Mouse (Mus musculus) adrenal gland, adult 8-10 months (tissue): ENCODE results near the gene Arl15. TPM values are rescaled to one million over a fixed set of nuclear protein-coding genes. Genes with fewer than 3 reads are reported as not detected.
A peak's percentile ranks its signal among the peaks of the same experiment; 100 is the strongest.

Experiments used
- DNase-seq: peaks from one replicate; pipeline ENCODE4 v3.0.0; 2022
- total RNA-seq, 4 experiments: library from RNA; stranded (reverse); gene quantifications; 2 replicates each; pipeline ENCODE4 v1.2.4; 2022

The Arl15 gene
- total RNA-seq, 4 experiments from 2014 or later, result 30.3 to 36.2 (median 32.6) TPM

- DNase-seq, result no peak
These were observed 8.3 kb downstream of the Arl15 start for GRCm38 (mm10) chr13:113802571-113802970.

- no peak for DNase-seq
These were observed 16.8 kb downstream of the Arl15 start for GRCm38 (mm10) chr13:113811141-113811540.

GRCm38 (mm10) chr13:113811910-113812592, 17.7 kb downstream of the Arl15 start:
- DNase-seq, result peak; percentile 74

- no peak for DNase-seq
These were observed 18.3 kb downstream of the Arl15 start for GRCm38 (mm10) chr13:113812593-113812975.

- DNase-seq, result no peak
These were observed 19.8 kb downstream of the Arl15 start for GRCm38 (mm10) chr13:113814121-113814520.

GRCm38 (mm10) chr13:113815697-113816420, 21.6 kb downstream of the Arl15 start:
- DNase-seq, result peak; percentile 40

- no peak for DNase-seq
These were observed 22.1 kb downstream of the Arl15 start for GRCm38 (mm10) chr13:113816421-113816810.

- DNase-seq, result no peak
These were observed 24.7 kb downstream of the Arl15 start for GRCm38 (mm10) chr13:113819006-113819405.

GRCm38 (mm10) chr13:113820176-113820575, 25.9 kb downstream of the Arl15 start:
- DNase-seq, result no peak

- DNase-seq, result no peak
These were observed 27.6 kb downstream of the Arl15 start for GRCm38 (mm10) chr13:113821891-113822290.

- DNase-seq, result no peak
These were observed 29.7 kb downstream of the Arl15 start for GRCm38 (mm10) chr13:113824027-113824426.

- DNase-seq, result no peak
These were observed 34.3 kb downstream of the Arl15 start for GRCm38 (mm10) chr13:113828633-113829032.

GRCm38 (mm10) chr13:113829079-113829478, 34.8 kb downstream of the Arl15 start:
- no peak for DNase-seq

- no peak for DNase-seq
These were observed 36.5 kb downstream of the Arl15 start for GRCm38 (mm10) chr13:113830805-113831204.

GRCm38 (mm10) chr13:113832947-113833346, 38.6 kb downstream of the Arl15 start:
- no peak for DNase-seq

- no peak for DNase-seq
These were observed 41.6 kb downstream of the Arl15 start for GRCm38 (mm10) chr13:113835921-113836320.

GRCm38 (mm10) chr13:113838601-113839576, 44.6 kb downstream of the Arl15 start:
- no peak for DNase-seq

GRCm38 (mm10) chr13:113840421-113840820, 46.1 kb downstream of the Arl15 start:
- DNase-seq, result no peak

GRCm38 (mm10) chr13:113842411-113843309, 48.4 kb downstream of the Arl15 start:
- no peak for DNase-seq

- no peak for DNase-seq
These were observed 49.0 kb downstream of the Arl15 start for GRCm38 (mm10) chr13:113843310-113843649.

- DNase-seq, result no peak
These were observed 49.6 kb downstream of the Arl15 start for GRCm38 (mm10) chr13:113843901-113844300.

GRCm38 (mm10) chr13:113844717-113845116, 50.4 kb downstream of the Arl15 start:
- DNase-seq, result no peak
